Mouse (Mus musculus) lung, embryonic 16.5 days (tissue): ENCODE measurements at regions not wholly inside any gene's neighbourhood (a gene's known extent, or its start where the extent isn't known, plus 50 kb on each side); places are given as distances from the start of the nearest gene placed in this dataset.
A peak's percentile ranks its signal among the peaks of the same experiment; 100 is the strongest.

ENCODE experiments used
- ATAC-seq: fragments of 200-750 bp; cut with Nextera tagmentation; 2 replicates; pipeline ENCODE4 v1.8.0; 2017; ENCODE audit warnings: low read depth, mild to moderate bottlenecking, moderate library complexity
- H3K27ac ChIP-seq: fragments of 300-500 bp; sonication (generic); 2 replicates; pipeline ENCODE4 v1.5.1; 2014; ENCODE audit warnings: mild to moderate bottlenecking, control low read depth, low read length
- H3K27me3 ChIP-seq: fragments of 300-500 bp; sonication (generic); 2 replicates; pipeline ENCODE4 v1.6.1; 2014; ENCODE audit warnings: low read depth, low read length, mixed read lengths; ENCODE audit not compliant: control insufficient read depth, insufficient read depth
- H3K36me3 ChIP-seq: fragments of 300-500 bp; sonication (generic); 2 replicates; pipeline ENCODE4 v1.6.1; 2014; ENCODE audit warnings: low read length; ENCODE audit not compliant: control insufficient read depth, insufficient read depth
- H3K4me1 ChIP-seq: fragments of 300-500 bp; sonication (generic); replicated peaks from 2 replicates; pipeline ENCODE4 v1.6.1; 2014; ENCODE audit warnings: low read length, mixed read lengths; ENCODE audit not compliant: control insufficient read depth, insufficient read depth
- H3K4me2 ChIP-seq: fragments of 300-500 bp; sonication (generic); 2 replicates; pipeline ENCODE4 v1.6.1; 2014; ENCODE audit warnings: low read depth, low read length, control low read depth
- H3K4me3 ChIP-seq: fragments of 300-500 bp; sonication (generic); 2 replicates; pipeline ENCODE4 v1.5.1; 2014; ENCODE audit warnings: mild to moderate bottlenecking, low read length, control low read depth
- H3K9ac ChIP-seq: fragments of 300-500 bp; sonication (generic); 2 replicates; pipeline ENCODE4 v1.6.1; 2014; ENCODE audit warnings: low read length, control low read depth
- H3K9me3 ChIP-seq: fragments of 300-500 bp; sonication (generic); 2 replicates; pipeline ENCODE4 v1.6.1; 2016; ENCODE audit warnings: low read length; ENCODE audit not compliant: control insufficient read depth
- whole genome bisulfite sequencing: fragments of 180-500 bp; shearing (Covaris S2); extraction: QIAGEN DNeasy Blood & Tissue Kit; methylation state at CpG from one replicate; pipeline ENCODE4 v1.1.7; 2014; 5-methylcytosine and 5-hydroxymethylcytosine counted together

DNA sequence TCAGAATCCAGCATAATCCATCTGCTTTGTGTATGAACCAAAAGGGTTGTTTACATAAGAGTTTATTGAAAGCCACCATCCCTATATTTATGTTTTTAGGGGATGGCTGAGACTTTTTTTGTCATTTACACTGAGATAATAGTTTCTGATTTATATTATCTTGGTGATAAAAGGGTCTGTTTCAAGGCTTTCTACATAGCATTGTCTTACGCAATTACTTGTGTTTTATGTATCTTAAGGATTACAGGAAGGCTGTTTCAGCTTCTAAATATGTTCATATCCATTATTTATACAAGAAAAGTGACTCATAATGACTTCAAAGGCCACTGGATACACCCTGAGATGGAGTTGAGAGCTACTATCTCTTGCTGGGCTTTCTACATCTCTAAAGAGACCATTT lies 399.3 kb upstream of the Akr1e1 start:
- H3K9ac ChIP-seq = no peak overlapping the region
- no peak overlapping the region for H3K4me2 ChIP-seq
- H3K36me3 ChIP-seq = no peaks in the 10 kb centered on the region
- H3K27me3 ChIP-seq = no peaks in the 10 kb centered on the region
- no peaks in the 10 kb centered on the region for H3K4me1 ChIP-seq
- no peak overlapping the region for H3K27ac ChIP-seq
- ATAC-seq = no peak
- no peak overlapping the region for H3K4me3 ChIP-seq
- WGBS = 65% methylated on average over 1 of the region's 1 CpGs
- no peaks in the 10 kb centered on the region for H3K9me3 ChIP-seq

GRCm38 (mm10) chr13:5022439-5022838 lies 413.5 kb upstream of the Akr1e1 start:
- ATAC-seq = no peak
- no peaks in the 10 kb centered on the region for H3K27me3 ChIP-seq
- no peaks in the 10 kb centered on the region for H3K4me1 ChIP-seq
- H3K9me3 ChIP-seq = no peaks in the 10 kb centered on the region
- no peak overlapping the region for H3K9ac ChIP-seq
- 85% methylated on average over 7 of the region's 7 CpGs for WGBS
- no peak overlapping the region for H3K27ac ChIP-seq
- H3K4me3 ChIP-seq = no peak overlapping the region
- H3K4me2 ChIP-seq = no peak overlapping the region
- H3K36me3 ChIP-seq = no peaks in the 10 kb centered on the region

DNA sequence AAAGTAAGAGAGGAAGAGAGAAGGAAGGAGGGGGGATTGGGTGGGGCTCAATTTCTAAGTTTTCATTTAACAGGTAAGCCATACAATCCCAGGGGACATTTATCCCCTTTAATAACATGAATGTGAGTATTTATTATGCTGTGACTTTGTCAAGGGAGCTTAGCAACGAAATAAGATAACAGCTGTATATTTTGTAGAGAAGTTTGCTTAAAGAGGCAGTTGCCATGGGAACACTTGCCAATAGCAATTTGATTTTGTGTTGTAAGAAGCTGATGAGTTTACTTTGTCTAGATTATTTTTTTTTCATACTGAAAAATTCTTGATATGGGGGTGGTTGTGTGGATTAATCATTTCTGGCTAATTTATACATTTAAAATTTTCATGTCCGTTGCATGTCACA lies 450.9 kb upstream of the Akr1e1 start:
- Histone ChIP-seq H3K4me1 (peaks cover 2% of the 10 kb centered on the region; the same call in 1 of the 2 replicates), H3K4me3 (no peak overlapping the region), H3K36me3 (no peaks in the 10 kb centered on the region), H3K9me3 (no peaks in the 10 kb centered on the region), H3K4me2 (no peak overlapping the region), H3K27ac (no peak overlapping the region), H3K9ac (no peak overlapping the region), H3K27me3 (no peaks in the 10 kb centered on the region)
- no peak for ATAC-seq
- 27% methylated on average over 2 of the region's 2 CpGs for WGBS

DNA sequence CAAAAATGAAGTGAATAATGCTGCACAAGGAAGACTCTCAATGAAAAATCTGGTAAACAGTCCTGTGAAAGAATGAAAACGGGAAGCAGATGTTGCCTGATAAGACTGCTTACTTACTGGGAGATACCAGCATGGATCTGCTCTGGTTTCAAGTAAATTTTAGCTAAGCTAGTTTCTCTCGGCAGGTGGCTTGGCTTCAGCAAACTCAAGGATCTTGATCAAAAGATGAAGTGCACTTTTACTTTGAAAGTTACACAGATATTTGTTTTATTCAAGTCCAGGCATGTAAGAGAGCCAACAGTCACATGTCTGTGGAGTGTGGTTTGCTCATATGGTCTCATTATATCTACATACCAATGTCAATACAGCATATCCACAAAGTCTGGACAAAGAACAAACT lies 451.5 kb upstream of the Akr1e1 start:
- ATAC-seq = peak; percentile 79
- WGBS = 17% methylated on average over 2 of the region's 2 CpGs
- H3K27ac ChIP-seq = 0 out of 2 replicates have a peak overlapping the region, but pooled peaks have one; percentile 3
- H3K36me3 ChIP-seq = no peaks in the 10 kb centered on the region
- H3K4me2 ChIP-seq = no peak overlapping the region
- H3K9me3 ChIP-seq = no peaks in the 10 kb centered on the region
- peaks cover 2% of the 10 kb centered on the region; the same call in 1 of the 2 replicates for H3K4me1 ChIP-seq
- H3K4me3 ChIP-seq = no peak overlapping the region
- no peak overlapping the region for H3K9ac ChIP-seq
- no peaks in the 10 kb centered on the region for H3K27me3 ChIP-seq

DNA sequence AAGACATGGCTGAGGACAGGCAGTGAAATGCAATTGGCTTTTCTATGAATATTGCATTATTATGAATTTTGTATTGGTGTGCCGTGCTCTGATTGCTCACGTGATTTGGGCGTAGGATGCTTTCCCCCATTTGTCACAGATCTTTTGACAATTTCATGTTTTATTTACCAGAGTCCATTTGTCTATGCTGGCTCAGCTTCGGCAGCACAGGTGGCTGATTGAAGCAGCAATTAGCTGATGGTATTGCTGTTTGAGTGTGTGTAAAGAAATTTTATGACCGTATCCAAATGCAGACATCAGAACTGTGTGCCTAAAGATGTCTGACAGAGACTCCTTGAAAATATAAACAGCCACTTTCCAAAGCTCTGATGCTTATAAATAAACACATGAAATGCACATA lies 498.5 kb upstream of the Akr1e1 start:
- WGBS = 64% methylated on average over 5 of the region's 5 CpGs
- no peaks in the 10 kb centered on the region for H3K9me3 ChIP-seq
- H3K4me1 ChIP-seq = no peaks in the 10 kb centered on the region
- no peak overlapping the region for H3K27ac ChIP-seq
- H3K4me3 ChIP-seq = no peak overlapping the region
- no peak overlapping the region for H3K9ac ChIP-seq
- H3K4me2 ChIP-seq = no peak overlapping the region
- no peaks in the 10 kb centered on the region for H3K27me3 ChIP-seq
- no peak for ATAC-seq
- no peaks in the 10 kb centered on the region for H3K36me3 ChIP-seq

- Histone ChIP-seq H3K4me1 (no peaks in the 10 kb centered on the region), H3K27me3 (no peaks in the 10 kb centered on the region), H3K4me2 (no peak overlapping the region), H3K4me3 (no peak overlapping the region), H3K9me3 (no peaks in the 10 kb centered on the region), H3K9ac (no peak overlapping the region), H3K27ac (no peak overlapping the region), H3K36me3 (no peaks in the 10 kb centered on the region)
- ATAC-seq = no peak
- WGBS = 84% methylated on average over 3 of the region's 3 CpGs
Observed at GRCm38 (mm10) chr13:5154911-5155310, 545.9 kb upstream of the Akr1e1 start.

DNA sequence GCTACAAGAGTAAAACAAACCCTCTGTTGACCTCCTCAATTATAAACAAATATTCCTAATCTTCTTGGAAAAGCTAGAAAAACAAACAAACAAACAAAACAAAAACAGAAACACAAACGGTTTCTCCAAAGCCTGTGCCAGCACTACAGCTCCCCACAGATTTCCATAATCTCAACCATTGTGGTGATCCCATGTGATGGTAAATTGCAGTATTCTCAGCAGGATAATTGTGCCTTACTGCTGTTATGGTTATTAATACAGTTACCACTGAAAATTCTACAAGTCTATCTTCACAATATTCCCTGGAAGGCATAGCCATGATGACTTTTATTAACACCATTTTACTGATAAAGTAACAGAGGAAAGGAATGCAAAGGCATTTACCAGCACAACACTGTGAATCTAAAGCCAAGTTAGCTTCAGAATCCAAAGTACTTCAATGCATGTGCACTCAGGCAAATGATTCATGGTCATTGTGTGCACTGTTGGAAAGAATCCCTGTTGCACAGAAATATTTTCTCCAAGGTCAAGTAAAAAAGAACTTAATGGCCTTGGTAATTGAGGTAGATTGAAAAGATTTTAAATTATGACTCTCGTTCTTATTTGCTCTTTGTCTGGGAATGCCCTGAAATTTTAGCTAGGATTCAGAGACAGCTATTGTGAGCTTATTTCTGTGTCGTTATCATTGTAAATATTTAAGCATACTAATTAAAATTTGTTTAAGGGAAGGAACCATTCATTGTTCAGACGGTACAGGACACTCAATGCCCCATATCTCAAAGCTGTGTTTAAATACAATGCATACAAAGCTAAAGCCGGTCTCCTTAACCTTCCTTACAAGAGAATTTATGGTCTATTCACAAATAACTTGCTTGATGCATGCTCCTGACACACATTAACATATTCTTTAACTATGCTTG lies 551.1 kb upstream of the Akr1e1 start:
- Histone ChIP-seq H3K27me3 (no peaks in the 10 kb centered on the region), H3K36me3 (no peaks in the 10 kb centered on the region), H3K4me1 (no peaks in the 10 kb centered on the region), H3K4me3 (no peak overlapping the region), H3K9me3 (no peaks in the 10 kb centered on the region), H3K27ac (no peak overlapping the region), H3K4me2 (no peak overlapping the region), H3K9ac (no peak overlapping the region)
- no peak for ATAC-seq
- WGBS = 47% methylated on average over 5 of the region's 5 CpGs

DNA sequence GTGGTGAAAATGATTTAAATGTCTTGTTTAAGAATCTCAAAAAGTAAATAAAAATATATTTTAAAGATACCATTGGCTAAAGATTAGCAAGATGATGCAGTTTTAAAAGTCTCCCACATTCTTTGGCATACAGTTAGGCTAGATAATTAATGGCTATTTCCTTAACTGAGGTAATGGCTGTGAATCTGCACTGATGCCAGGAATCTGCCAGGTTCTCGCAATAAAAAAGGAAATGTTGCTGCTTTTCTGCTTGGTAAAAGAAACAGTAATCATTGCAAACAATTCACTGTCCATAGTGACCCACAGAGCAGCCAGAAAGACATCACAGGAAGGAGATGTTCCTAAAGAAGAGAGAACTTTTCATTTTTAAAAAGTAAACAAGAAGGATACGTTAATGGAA lies 557.7 kb upstream of the Akr1e1 start:
- H3K36me3 ChIP-seq = no peaks in the 10 kb centered on the region
- no peaks in the 10 kb centered on the region for H3K9me3 ChIP-seq
- H3K4me2 ChIP-seq = no peak overlapping the region
- H3K27me3 ChIP-seq = no peaks in the 10 kb centered on the region
- H3K9ac ChIP-seq = no peak overlapping the region
- no peaks in the 10 kb centered on the region for H3K4me1 ChIP-seq
- no peak overlapping the region for H3K4me3 ChIP-seq
- WGBS = 55% methylated on average over 2 of the region's 2 CpGs
- no peak overlapping the region for H3K27ac ChIP-seq
- no peak for ATAC-seq

DNA sequence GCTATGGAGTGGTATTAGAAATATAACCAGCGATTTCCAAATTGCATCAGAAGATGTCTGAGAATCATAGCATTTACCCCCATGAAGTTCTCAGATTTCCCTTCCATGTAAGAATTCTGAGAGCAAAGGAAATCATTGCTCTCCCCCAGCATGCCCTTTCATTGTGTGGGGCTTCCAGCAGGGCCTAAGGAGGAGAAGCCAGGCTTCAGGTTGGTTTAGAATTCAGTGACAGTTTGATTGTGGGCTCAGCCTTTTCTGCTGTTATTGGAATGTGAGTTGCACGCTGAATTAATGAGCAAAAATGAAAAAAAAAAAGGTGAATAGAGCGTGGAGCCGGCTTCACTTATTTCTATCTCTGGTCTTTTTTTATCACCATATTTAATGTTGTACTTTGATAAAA lies 570.0 kb upstream of the Akr1e1 start:
- no peaks in the 10 kb centered on the region for H3K4me1 ChIP-seq
- 82% methylated on average over 4 of the region's 4 CpGs for WGBS
- H3K9ac ChIP-seq = no peak overlapping the region
- H3K36me3 ChIP-seq = no peaks in the 10 kb centered on the region
- H3K27ac ChIP-seq = no peak overlapping the region
- H3K4me3 ChIP-seq = no peak overlapping the region
- H3K4me2 ChIP-seq = no peak overlapping the region
- no peaks in the 10 kb centered on the region for H3K27me3 ChIP-seq
- ATAC-seq = no peak
- no peaks in the 10 kb centered on the region for H3K9me3 ChIP-seq
